Mouse (Mus musculus) heart, embryonic 16.5 days (tissue): ENCODE measurements around the gene Trnt1. TPM values are rescaled to one million over a fixed set of nuclear protein-coding genes. Genes with fewer than 3 reads are reported as not detected.

Source experiments
- polyA plus RNA-seq: library from polyadenylated mRNA; unstranded; fragments of >200 nt; fragmentation: Nextera tagmentation; extraction: Ambion mirVana; gene quantifications from 2 replicates; pipeline ENCODE4 v1.2.1, GENCODE M21; 2015

Gene Trnt1
- polyA plus RNA-seq, 1 experiment from 2014 or later = 48.7 TPM

Other genes starting within 250 kb of the Trnt1 start
- 0.30 and 0.37 TPM in 2 replicates for gene Il5ra, start 20.1 kb upstream of the Trnt1 start, polyA plus RNA-seq
- gene Crbn, start 31.0 kb downstream of the Trnt1 start, polyA plus RNA-seq = 35.8 and 38.9 TPM in 2 replicates